Mouse (Mus musculus) MN1 (cell line): ENCODE measurements around the gene Cdkal1.

Experiments
- DNase-seq: peaks from one replicate; pipeline ENCODE4 v3.0.0-alpha.2; 2016; ENCODE audit warnings: low spot score

The Cdkal1 gene

DNA sequence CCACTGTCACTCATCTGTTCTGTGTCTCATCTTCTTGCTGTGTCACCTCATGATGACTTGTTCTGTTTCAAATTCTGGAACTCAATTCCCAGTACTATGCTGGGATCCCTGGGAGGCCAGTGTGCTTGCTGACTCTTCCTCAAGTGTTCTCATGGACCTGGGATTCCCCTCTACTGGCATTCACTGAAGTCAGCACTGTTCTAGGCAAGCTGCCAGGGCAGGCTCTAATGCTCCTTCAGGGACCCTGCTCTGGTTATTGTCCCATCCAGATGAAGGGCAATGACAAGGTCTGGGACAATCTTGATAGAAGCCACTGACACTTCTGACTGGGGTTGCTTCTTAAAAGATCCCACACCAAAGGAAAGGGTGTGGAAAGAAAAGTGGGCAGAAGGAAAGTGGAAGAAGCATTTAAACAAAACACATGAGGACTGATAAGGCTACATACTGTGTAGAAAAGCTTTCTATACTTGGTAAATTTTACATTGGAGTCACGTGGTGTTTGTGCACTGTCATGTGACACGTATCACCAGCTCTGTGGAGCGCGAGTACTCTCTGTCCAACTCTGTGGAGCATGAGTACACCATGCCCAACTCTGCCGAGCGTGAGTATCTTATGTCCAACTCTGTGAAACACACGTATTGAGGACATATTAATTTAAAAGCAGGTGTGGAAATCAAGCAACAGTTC lies 227.9 kb downstream of the Cdkal1 start:
- peak; percentile 91 for DNase-seq

GRCm38 (mm10) chr13:29624929-29625328 lies 230.5 kb downstream of the Cdkal1 start:
- DNase-seq = peak; percentile 9

DNA sequence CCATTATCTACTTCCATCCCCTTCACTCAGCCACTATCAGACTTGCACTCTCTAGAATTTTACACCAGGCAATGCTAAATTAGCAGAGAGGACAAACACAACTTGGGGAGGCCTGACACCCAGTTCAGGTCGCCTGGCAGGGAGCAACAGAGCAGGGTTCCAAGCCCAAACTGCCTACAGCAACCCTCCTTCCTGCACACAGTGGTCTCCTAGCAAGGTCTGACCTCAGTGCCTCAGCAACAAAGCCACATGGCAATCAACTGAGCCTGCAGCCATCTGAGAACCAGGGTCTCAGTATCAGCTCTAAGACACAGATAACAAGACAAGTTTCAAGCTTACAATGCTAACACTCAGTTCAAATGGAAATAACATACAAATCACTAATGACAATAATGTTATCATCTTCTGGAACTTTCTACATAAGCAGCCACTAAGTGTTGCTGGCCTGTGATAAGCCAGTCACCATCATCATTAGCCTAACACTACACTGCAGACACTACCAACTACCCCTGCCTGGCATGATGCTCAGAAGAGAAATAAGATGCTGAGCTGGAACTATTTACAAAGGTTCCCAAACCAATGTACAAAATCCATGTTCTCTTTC lies 231.7 kb downstream of the Cdkal1 start:
- DNase-seq = no peak

GRCm38 (mm10) chr13:29621881-29622280 lies 233.6 kb downstream of the Cdkal1 start:
- no peak for DNase-seq

DNA sequence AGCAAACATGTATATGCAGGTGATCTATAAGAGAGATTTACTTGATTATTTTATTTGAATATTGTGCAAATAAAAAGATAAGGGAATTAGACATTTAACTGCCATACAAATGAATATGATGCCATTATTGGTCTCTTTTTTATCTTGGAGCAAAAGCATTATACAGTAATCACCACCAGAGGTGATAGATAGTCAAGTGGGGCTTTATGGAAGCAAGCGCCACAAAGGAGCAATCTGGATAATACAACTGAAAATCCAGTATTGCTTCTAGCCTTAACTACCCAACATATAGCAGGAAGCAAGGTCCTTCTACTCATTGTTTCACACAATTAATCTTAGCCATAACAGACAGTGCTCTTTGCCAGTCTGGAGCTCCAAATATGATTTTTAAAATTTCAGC lies 234.1 kb downstream of the Cdkal1 start:
- DNase-seq = no peak

DNA sequence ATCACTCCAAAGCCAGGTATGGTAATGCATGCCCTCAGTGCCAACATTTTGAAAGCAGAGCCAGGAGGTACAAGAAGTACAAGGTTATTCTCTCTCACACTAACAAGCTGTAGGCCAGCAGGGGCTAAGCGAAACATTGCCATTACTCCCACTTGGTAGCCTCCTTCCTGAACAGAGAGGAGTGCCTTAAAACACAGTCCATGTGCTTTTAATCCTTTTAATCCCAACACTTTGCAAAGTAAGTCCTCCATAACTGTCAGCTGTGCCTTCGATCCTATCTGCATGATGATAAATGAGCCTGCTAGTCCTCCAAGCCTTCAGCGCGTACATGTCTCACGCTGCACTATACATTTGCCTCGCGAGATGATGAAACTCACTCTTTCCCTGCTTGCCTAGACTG lies 234.6 kb downstream of the Cdkal1 start:
- no peak for DNase-seq

- no peak for DNase-seq
These were observed 238.8 kb downstream of the Cdkal1 start for GRCm38 (mm10) chr13:29616654-29617171.

DNA sequence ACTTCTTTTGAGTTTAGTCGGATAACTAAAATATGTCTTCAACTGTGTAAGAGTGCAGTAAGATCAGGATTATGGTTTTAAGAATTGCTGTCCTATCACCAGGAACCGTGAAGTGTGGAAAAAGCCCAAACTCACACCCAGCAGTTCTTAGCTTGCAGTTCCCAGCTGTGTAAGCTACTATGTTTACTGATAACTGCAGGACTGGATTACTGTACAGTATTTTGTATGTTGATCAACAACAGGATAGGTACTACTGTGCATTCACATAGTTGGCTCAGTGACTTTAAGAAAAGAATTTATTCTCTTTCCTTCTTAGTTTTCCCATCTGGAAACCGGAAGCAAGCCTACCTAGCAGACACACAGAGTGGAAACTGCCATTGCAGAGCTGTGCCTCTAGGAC lies 239.5 kb downstream of the Cdkal1 start:
- DNase-seq = no peak

GRCm38 (mm10) chr13:29615081-29615480 lies 240.4 kb downstream of the Cdkal1 start:
- DNase-seq = no peak

DNA sequence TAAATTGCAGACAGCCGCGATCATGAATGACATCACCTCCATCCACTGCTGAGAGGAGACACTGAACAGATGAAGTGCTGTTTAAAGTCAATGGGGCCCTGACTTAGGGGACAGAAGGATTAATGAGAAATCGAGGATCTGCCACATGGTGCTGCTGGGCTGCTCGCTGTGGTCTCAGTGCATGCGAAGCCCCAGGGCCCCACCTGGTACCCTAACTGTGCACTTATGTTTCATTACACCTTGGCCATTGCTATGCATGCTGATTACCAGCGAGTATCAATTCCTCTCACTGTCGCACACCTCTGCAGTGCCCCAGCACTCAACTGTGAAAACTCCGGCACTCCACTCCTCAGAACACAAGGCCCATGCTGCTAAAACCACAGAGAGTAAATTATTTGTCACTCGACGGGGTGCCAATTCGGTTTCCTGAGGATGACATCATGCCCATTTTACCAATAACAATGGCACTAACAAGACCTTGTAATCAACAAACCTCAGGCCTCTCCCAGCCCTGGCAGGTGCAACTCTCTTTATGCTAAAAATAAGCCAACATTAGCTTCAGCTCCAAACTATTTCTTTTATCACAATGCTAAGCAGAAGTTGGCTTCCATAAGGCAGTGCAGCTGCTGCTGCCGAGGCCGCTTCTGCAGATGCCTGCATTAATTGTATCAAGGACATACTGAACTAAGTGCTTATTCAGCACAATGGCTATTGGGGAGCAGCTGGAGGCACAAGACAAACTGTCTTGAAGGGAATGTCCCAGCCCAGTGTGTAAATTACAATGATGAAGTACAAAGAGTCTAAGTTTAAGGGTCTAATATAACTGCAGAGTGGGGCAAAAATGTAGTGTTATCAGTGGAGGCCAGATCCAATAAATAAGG lies 245.2 kb downstream of the Cdkal1 start:
- DNase-seq = peak; percentile 33

GRCm38 (mm10) chr13:29609441-29609840 lies 246.0 kb downstream of the Cdkal1 start:
- no peak for DNase-seq

DNA sequence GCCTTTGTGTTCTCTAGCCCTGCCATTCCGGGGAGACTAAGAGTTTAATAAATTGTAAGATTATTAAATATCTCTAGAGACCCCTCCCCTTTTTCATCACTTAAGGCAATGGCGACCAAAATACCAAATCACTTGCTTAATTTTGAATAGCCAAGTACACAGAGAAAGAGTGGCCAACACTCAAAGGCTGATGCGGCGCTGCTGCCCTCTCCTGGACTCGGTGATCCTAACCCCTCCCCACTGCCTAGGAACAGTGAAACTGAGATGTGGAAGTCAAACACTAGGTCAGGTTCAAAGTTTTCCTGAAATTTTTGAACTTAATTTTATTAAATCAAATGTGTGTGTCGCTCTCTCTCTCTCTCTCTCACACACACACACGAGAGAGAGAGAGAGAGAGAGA lies 251.2 kb downstream of the Cdkal1 start:
- DNase-seq = peak; percentile 67

GRCm38 (mm10) chr13:29603597-29603996 lies 251.9 kb downstream of the Cdkal1 start:
- no peak for DNase-seq

GRCm38 (mm10) chr13:29601033-29601432 lies 254.4 kb downstream of the Cdkal1 start:
- DNase-seq = no peak

- no peak for DNase-seq
These were observed 255.8 kb downstream of the Cdkal1 start for GRCm38 (mm10) chr13:29599646-29600045.

DNA sequence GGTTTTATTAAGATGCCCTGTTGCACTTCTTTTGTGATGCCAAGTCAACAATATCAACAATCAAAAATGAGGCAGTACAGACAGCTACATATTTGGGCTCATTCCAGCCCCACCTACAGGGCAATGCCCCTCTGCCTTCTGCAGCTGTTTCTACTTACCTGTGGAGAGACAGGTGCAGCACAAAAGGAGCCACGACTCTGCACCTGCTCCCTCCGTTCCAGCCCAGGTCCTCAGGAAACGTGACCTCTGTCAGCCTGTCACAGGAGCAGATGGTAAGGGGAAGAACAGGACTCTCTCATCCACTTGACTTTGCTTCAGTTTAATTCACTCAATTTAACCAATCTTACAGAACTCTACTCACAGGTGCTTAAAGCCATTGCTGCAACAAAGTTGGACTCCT lies 258.7 kb downstream of the Cdkal1 start:
- DNase-seq = no peak

DNA sequence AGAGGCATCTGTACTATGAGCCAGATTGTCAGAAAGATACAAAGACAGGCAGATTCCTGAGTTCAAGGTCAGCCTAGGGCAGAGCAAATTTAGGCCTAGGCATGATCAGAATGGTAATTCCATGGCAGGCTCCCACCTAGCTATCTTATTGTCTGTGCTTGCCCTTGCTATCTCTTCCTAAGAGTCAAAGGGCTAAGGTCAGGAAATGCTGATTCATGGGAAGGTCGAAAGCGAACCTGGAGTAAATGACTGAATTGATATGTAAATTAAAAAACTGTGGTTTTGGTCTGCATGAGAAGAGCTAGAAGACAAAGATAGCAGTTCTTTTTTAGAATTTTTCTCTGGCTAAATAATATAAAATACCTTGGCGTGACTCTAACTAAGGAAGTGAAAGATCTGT lies 262.4 kb downstream of the Cdkal1 start:
- no peak for DNase-seq

DNA sequence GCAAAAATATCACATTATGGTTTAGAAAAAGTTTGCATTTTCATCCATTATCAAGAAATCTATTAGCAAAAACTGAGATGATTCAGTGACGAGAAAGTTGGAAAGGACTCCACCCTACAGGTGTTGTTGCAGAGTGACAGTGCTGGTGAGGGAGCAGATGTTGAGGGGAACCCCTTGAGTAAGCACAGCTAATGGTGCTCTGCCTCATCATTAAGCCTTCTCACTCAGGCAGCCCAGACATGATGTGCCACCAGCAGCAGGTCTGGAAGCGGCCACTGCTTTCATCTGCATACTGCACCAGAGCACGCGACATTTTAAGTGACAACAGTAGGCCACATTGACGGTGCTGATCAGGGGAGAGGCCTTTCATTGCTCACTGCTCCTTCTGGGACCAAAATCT lies 264.8 kb downstream of the Cdkal1 start:
- DNase-seq = no peak

DNA sequence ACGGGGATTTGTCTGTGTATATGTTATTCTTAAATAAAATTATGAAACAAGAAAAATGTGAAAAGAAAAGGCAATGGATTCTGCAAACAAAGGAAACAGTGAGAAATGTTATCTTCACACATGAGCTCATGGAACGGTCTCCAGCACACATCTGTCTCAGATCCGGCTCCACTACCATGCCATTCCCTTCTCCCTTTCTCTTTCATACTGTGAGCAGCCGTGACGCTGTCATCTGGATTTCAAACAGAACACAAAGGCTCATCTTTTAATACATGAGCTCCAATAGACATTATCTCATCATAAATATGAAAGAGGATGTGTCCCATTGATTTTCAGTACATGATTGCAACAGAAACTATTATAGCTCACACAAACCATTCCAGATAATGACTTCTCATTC lies 265.3 kb downstream of the Cdkal1 start:
- no peak for DNase-seq

DNA sequence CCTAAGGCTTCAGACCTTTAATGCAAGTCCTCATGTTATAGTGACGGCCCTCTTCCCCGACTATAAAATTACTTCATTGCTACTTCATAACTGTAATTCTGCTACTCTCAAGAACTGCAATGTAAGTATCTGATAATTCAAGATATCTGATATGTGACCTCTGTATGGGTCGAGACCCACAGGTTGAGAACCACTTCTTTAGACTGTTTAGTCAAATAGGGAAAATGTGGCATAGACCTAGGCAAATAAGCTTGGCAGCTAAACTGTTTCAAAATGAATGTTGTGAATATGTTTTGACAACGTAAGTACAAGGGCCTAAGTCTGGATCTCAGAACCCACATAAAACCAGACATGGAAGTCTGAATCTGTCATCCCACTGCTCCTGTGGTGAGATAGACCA lies 266.8 kb downstream of the Cdkal1 start:
- DNase-seq = no peak

- DNase-seq = peak; percentile 53
These were observed 273.4 kb downstream of the Cdkal1 start for GRCm38 (mm10) chr13:29581762-29582700.

DNA sequence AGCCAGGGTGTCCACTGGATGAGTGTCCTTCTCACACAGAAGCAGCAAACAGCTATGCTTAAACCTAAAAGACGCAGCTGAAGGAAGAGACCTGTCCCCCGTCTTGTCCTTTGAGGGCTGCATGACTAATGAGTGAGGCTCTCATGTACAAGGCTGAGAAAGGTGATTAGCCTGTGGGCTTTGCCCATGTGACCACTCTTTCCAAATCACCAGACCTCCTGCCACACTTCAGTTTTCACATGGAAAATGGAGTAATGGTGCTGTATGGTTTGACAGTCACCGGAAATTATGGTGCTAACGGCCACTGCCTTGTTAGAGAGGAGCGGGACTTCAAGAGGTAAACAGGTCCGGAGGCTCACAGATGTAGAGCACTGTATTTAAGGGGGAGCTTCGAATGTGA lies 274.7 kb downstream of the Cdkal1 start:
- DNase-seq = no peak
